Mouse (Mus musculus) C2C12 (cell line): ENCODE data around the gene Ccdc159.

ENCODE experiments used
- CEBPB ChIP-seq: IDR thresholded peaks from one replicate; pipeline ENCODE4 v1.6.1; 2011; ENCODE audit warnings: low read depth, mild to moderate bottlenecking, control low read depth, moderate library complexity
- CTCF ChIP-seq: IDR thresholded peaks from one replicate; pipeline ENCODE4 v1.5.1; 2011; ENCODE audit not compliant: control insufficient read depth, insufficient read depth, insufficient read length
- FOSL1 ChIP-seq: IDR thresholded peaks from one replicate; pipeline ENCODE4 v1.8.0; 2011; ENCODE audit warnings: mild to moderate bottlenecking, low read length; ENCODE audit not compliant: poor library complexity, insufficient read depth, severe bottlenecking
- MAX ChIP-seq: IDR thresholded peaks from one replicate; pipeline ENCODE4 v1.6.1; 2011; ENCODE audit warnings: mild to moderate bottlenecking, control low read depth
- MYOG ChIP-seq: IDR thresholded peaks from one replicate; pipeline ENCODE4 v1.6.1; 2011; ENCODE audit not compliant: control insufficient read depth, insufficient read length; ENCODE audit errors: extremely low read depth
- USF1 ChIP-seq: IDR thresholded peaks from one replicate; pipeline ENCODE4 v1.6.1; 2011; ENCODE audit warnings: low read depth, mild to moderate bottlenecking, control low read depth, moderate library complexity

DNA sequence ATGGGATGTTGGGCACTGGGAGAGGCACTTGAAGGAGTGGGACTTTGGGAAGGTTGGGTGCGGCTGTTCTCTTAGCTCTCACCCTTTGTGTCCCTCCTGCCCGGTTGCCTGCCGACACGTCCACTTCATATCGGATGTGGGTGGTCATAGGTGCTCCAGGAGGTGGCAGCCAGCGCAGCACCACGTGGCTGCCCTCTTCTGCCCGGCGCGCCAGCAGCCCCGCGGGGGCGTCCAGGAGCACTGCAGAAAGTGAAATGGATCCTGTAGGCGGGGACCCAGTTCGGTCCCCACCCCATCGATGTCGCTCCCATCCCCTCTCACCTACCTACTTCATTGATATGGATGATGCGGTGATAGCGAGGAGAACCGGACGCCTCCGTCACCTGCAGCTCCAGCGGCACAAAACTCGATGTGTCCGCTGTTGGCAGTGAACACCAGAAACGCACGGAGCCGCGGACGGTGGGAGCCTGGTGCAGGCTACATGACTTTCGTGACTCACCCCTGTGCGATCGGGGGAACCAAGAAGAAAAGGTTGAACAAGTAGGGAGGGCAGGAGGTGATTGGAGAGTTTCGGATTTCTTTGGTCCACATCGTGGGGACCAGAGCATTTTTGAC, 34.2 kb downstream of the Ccdc159 start:
- TF ChIP-seq CTCF (no peak), FOSL1 (no peak), CEBPB (no peak), MYOG (no peak), USF1 (no peak), MAX (no peak)
